Mouse (Mus musculus) T-cell, adult 2 months (primary cell): ENCODE results near the gene Itpr2.
A peak's percentile ranks its signal among the peaks of the same experiment; 100 is the strongest.

ENCODE experiments used
- DNase-seq: peaks from one replicate; pipeline ENCODE4 v3.0.0; 2022; ENCODE audit warnings: low spot score

Gene Itpr2

GRCm38 (mm10) chr6:146504459-146504858 is 2.4 kb upstream of the Itpr2 start:
- no peak for DNase-seq

- no peak for DNase-seq
Observed at GRCm38 (mm10) chr6:146502856-146503255, 833 bp upstream of the Itpr2 start.

GRCm38 (mm10) chr6:146501316-146501865 is 632 bp downstream of the Itpr2 start:
- DNase-seq = peak; percentile 73

GRCm38 (mm10) chr6:146500771-146501170 is 1.3 kb downstream of the Itpr2 start:
- DNase-seq = no peak

- no peak for DNase-seq
Observed at GRCm38 (mm10) chr6:146500206-146500605, 1.8 kb downstream of the Itpr2 start.

GRCm38 (mm10) chr6:146499566-146499965 is 2.5 kb downstream of the Itpr2 start:
- DNase-seq = no peak

GRCm38 (mm10) chr6:146498416-146498815 is 3.6 kb downstream of the Itpr2 start:
- DNase-seq = no peak

- no peak for DNase-seq
Observed at GRCm38 (mm10) chr6:146497866-146498265, 4.2 kb downstream of the Itpr2 start.

GRCm38 (mm10) chr6:146497435-146497834 is 4.6 kb downstream of the Itpr2 start:
- DNase-seq = peak; percentile 8

- DNase-seq = no peak
Observed at GRCm38 (mm10) chr6:146491680-146492079, 10.3 kb downstream of the Itpr2 start.

GRCm38 (mm10) chr6:146490416-146490960 is 11.5 kb downstream of the Itpr2 start:
- DNase-seq = no peak

- peak; percentile 43 for DNase-seq
Observed at GRCm38 (mm10) chr6:146489841-146490240, 12.2 kb downstream of the Itpr2 start.

- DNase-seq = no peak
Observed at GRCm38 (mm10) chr6:146488749-146489148, 13.3 kb downstream of the Itpr2 start.

GRCm38 (mm10) chr6:146487079-146487478 is 14.9 kb downstream of the Itpr2 start:
- DNase-seq = no peak

- DNase-seq = peak; percentile 21
Observed at GRCm38 (mm10) chr6:146486073-146486472, 15.9 kb downstream of the Itpr2 start.

GRCm38 (mm10) chr6:146481441-146481840 is 20.6 kb downstream of the Itpr2 start:
- DNase-seq = peak; percentile 65

- no peak for DNase-seq
Observed at GRCm38 (mm10) chr6:146480925-146481324, 21.1 kb downstream of the Itpr2 start.

- no peak for DNase-seq
Observed at GRCm38 (mm10) chr6:146478888-146479683, 22.9 kb downstream of the Itpr2 start.

- no peak for DNase-seq
Observed at GRCm38 (mm10) chr6:146476865-146477264, 25.2 kb downstream of the Itpr2 start.

- DNase-seq = no peak
Observed at GRCm38 (mm10) chr6:146474166-146474565, 27.9 kb downstream of the Itpr2 start.

- no peak for DNase-seq
Observed at GRCm38 (mm10) chr6:146473216-146473955, 28.6 kb downstream of the Itpr2 start.

GRCm38 (mm10) chr6:146470378-146470777 is 31.6 kb downstream of the Itpr2 start:
- no peak for DNase-seq

GRCm38 (mm10) chr6:146469936-146470335 is 32.1 kb downstream of the Itpr2 start:
- no peak for DNase-seq
